Mouse (Mus musculus) liver, adult 2 months (tissue): ENCODE measurements at regions not wholly inside any gene's neighbourhood (a gene's known extent, or its start where the extent isn't known, plus 50 kb on each side); places are given as distances from the start of the nearest gene placed in this dataset.
A peak's percentile ranks its signal among the peaks of the same experiment; 100 is the strongest.

ENCODE experiments used
- DNase-seq: peaks from one replicate; pipeline ENCODE4 v3.0.0-alpha.2; 2011; ENCODE audit warnings: low read depth, low spot score; ENCODE audit errors: extremely low read depth
- H3K27ac ChIP-seq: fragments of 200-500 bp; replicated peaks from 2 replicates; pipeline ENCODE4 v1.5.1; 2012; ENCODE audit warnings: low read depth, mild to moderate bottlenecking, control low read depth, inconsistent platforms, low read length; ENCODE audit not compliant: insufficient read depth
- H3K27me3 ChIP-seq: fragments of 200-500 bp; 2 replicates; pipeline ENCODE4 v1.6.1; 2012; ENCODE audit warnings: mild to moderate bottlenecking, moderate library complexity, low read length, inconsistent platforms; ENCODE audit not compliant: control insufficient read depth, insufficient read depth
- H3K36me3 ChIP-seq: fragments of 200-500 bp; 2 replicates; pipeline ENCODE4 v1.6.1; 2012; ENCODE audit warnings: low read length, inconsistent platforms; ENCODE audit not compliant: control insufficient read depth, insufficient read depth
- H3K4me1 ChIP-seq: fragments of 200-500 bp; 2 replicates; pipeline ENCODE4 v1.6.1; 2011; ENCODE audit warnings: low read length; ENCODE audit not compliant: control insufficient read depth, insufficient read depth
- H3K4me3 ChIP-seq: fragments of 200-500 bp; 2 replicates; pipeline ENCODE4 v1.5.1; 2011; ENCODE audit warnings: low read depth, mild to moderate bottlenecking, control low read depth, low read length, moderate library complexity; ENCODE audit not compliant: insufficient read depth
- H3K79me2 ChIP-seq: fragments of 200-500 bp; 2 replicates; pipeline ENCODE4 v1.6.1; 2012; ENCODE audit warnings: inconsistent platforms, mild to moderate bottlenecking, low read length, moderate library complexity; ENCODE audit not compliant: control insufficient read depth, insufficient read depth
- H3K9ac ChIP-seq: fragments of 200-500 bp; 2 replicates; pipeline ENCODE4 v1.6.1; 2012; ENCODE audit warnings: low read depth, mild to moderate bottlenecking, control low read depth, inconsistent platforms, low read length
- CTCF ChIP-seq: fragments of 200-500 bp; IDR thresholded peaks from 2 replicates; pipeline ENCODE4 v1.5.1; 2011; ENCODE audit warnings: low read depth, low read length, control low read depth
- POLR2A ChIP-seq: fragments of 200-500 bp; IDR thresholded peaks from 2 replicates; pipeline ENCODE4 v1.6.1; 2011; ENCODE audit warnings: low read length, control low read depth; ENCODE audit not compliant: insufficient read depth; ENCODE audit errors: extremely low read depth
- WGBS: fragments of 180-500 bp; shearing (Covaris S2); methylation state at CpG from one replicate; pipeline ENCODE4 v1.1.7; 2018; 5-methylcytosine and 5-hydroxymethylcytosine counted together

DNA sequence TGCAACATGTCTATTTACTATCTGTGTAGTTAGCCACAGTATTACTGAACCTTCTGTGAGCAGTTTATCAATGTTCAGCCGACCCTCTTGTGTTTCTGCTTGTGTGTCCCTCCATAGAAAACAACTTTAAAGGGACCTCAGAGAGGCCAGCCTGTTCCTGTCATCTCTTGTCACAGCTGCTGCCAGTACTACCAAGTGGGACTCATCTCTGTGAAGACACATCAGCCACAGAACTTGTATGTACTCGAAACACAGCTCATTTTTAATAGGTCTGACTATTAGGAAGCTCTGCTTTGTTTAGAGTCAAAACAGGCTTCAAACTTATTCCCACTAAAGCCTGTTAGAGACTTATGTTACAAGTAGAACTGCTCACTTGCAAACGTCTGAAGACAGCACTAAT is 549.1 kb upstream of the Camk1g start:
- Histone ChIP-seq H3K4me3 (no peak overlapping the region), H3K4me1 (no peaks in the 10 kb centered on the region), H3K9ac (no peak overlapping the region), H3K27ac (no peak overlapping the region), H3K36me3 (no peaks in the 10 kb centered on the region), H3K79me2 (no peaks in the 10 kb centered on the region), H3K27me3 (no peaks in the 10 kb centered on the region)
- no peak for TF ChIP-seq POLR2A
- no peak for TF ChIP-seq CTCF
- WGBS, result 65% methylated on average over 3 of the region's 3 CpGs
- no peak for DNase-seq

DNA sequence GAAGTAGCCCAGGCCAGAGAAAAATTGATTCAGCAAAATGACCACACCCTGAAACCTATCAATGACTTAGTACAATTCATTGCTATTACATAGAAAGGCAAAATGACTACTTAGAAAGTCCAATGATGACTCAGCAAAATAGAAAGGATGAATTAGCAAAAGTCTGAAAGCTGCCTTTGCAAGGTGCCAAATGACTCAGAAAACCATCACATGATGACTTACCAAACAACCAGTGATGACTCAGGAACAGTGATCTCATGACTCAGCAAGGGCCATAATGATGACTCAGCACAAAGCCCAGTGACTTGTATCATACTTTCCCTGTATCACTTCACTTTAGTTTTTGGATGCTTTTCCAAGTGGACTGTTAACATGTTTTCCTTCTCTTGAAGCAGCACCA is 535.6 kb upstream of the Camk1g start:
- H3K27me3 ChIP-seq, result no peaks in the 10 kb centered on the region
- no peaks in the 10 kb centered on the region for H3K79me2 ChIP-seq
- peak; percentile 4 for DNase-seq
- no peaks in the 10 kb centered on the region for H3K36me3 ChIP-seq
- H3K4me3 ChIP-seq, result no peak overlapping the region
- TF ChIP-seq CTCF (no peak), POLR2A (no peak)
- H3K9ac ChIP-seq, result no peak overlapping the region
- no peaks in the 10 kb centered on the region for H3K4me1 ChIP-seq
- no peak overlapping the region for H3K27ac ChIP-seq

DNA sequence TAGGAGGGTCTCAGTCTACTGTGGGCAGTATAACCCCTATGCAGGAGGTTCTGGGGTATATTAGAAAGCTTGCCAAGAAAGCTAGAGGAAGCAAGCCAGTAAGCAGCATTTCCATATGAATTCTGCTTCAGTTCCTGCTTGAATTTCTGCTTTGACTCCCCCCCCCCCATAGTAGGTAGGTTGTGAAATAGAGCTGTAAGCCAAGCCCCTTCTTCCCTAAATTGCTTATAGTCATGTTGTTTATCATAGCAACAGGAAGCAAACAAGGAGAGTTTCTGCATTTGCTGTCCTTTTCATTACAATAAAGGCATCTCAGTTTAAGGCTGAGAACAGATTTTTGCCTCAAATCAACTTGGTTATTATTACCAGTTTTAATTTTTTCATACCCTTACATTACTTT is 524.0 kb upstream of the Camk1g start:
- no peaks in the 10 kb centered on the region for H3K27me3 ChIP-seq
- H3K9ac ChIP-seq, result no peak overlapping the region
- H3K27ac ChIP-seq, result no peak overlapping the region
- H3K79me2 ChIP-seq, result no peaks in the 10 kb centered on the region
- H3K36me3 ChIP-seq, result no peaks in the 10 kb centered on the region
- no peak overlapping the region for H3K4me3 ChIP-seq
- no peak for TF ChIP-seq POLR2A
- TF ChIP-seq CTCF, result no peak
- DNase-seq, result peak; percentile 9
- no peaks in the 10 kb centered on the region for H3K4me1 ChIP-seq

- H3K36me3 ChIP-seq, result no peaks in the 10 kb centered on the region
- H3K79me2 ChIP-seq, result no peaks in the 10 kb centered on the region
- H3K9ac ChIP-seq, result no peak overlapping the region
- no peak overlapping the region for H3K4me3 ChIP-seq
- DNase-seq, result no peak
- H3K27me3 ChIP-seq, result no peaks in the 10 kb centered on the region; the same call in 1 of the 2 replicates
- H3K4me1 ChIP-seq, result no peaks in the 10 kb centered on the region
- no peak overlapping the region for H3K27ac ChIP-seq
- 81% methylated on average over 2 of the region's 2 CpGs for WGBS
- TF ChIP-seq CTCF (no peak), POLR2A (no peak)
These were observed 506.4 kb upstream of the Camk1g start for GRCm38 (mm10) chr1:193876540-193876939.

DNA sequence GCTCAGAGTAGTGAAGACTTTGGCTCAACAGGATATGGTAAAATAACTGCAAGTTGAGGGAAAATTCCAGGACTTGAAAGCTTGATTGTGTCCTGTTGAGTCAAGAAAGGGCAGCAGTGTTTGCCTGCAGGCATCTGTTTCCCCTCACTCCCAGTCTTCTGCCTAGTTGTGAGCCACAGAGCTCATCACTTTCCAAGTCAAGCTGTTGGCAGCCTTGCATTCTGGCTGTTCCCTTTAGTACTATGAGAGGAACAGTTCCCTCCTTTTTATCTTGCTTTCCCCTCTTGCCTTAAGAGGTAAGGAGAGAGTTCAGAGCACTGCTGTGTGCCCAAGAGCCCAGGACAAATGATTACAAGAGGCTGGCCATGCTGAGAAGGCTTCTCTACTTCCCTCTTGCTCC is 506.0 kb upstream of the Camk1g start:
- Histone ChIP-seq H3K9ac (no peak overlapping the region), H3K27me3 (no peaks in the 10 kb centered on the region; the same call in 1 of the 2 replicates), H3K79me2 (no peaks in the 10 kb centered on the region), H3K4me1 (no peaks in the 10 kb centered on the region), H3K36me3 (no peaks in the 10 kb centered on the region), H3K4me3 (no peak overlapping the region), H3K27ac (no peak overlapping the region)
- TF ChIP-seq CTCF, result no peak
- TF ChIP-seq POLR2A, result no peak
- no peak for DNase-seq

DNA sequence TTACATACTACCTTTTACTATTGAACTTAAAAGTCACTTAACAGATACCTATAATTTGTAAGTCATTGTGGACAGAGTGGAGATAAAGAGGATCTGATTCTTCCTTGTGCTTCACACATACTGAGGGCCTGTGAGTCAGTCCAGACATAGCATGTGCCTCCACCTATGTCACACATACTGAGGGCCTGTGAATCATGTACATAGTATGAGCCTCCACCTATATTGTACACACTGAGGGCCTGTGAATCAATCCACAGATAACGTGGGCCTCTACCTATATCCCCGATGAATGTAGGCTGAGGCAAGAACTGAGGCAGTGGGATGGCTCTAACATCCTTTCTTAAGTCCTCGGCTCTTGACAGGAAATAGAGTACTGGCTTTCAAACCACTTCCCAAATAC is 505.2 kb upstream of the Camk1g start:
- Histone ChIP-seq H3K4me1 (no peaks in the 10 kb centered on the region), H3K9ac (no peak overlapping the region), H3K36me3 (no peaks in the 10 kb centered on the region), H3K4me3 (no peak overlapping the region), H3K27me3 (no peaks in the 10 kb centered on the region; the same call in 1 of the 2 replicates), H3K79me2 (no peaks in the 10 kb centered on the region), H3K27ac (no peak overlapping the region)
- DNase-seq, result no peak
- TF ChIP-seq POLR2A, result no peak
- TF ChIP-seq CTCF, result no peak
- 89% methylated on average over 3 of the region's 3 CpGs for WGBS
